Mouse (Mus musculus): Measurements from ENCODE around the gene Rcan3. TPM values are rescaled to one million over a fixed set of nuclear protein-coding genes. Genes with fewer than 3 reads are reported as not detected.

Gene Rcan3
- 17.7 and 27.5 TPM in 2 replicates for polyA plus RNA-seq (2014; fragmentation: Nextera tagmentation; extraction: Ambion mirVana)

DNA sequence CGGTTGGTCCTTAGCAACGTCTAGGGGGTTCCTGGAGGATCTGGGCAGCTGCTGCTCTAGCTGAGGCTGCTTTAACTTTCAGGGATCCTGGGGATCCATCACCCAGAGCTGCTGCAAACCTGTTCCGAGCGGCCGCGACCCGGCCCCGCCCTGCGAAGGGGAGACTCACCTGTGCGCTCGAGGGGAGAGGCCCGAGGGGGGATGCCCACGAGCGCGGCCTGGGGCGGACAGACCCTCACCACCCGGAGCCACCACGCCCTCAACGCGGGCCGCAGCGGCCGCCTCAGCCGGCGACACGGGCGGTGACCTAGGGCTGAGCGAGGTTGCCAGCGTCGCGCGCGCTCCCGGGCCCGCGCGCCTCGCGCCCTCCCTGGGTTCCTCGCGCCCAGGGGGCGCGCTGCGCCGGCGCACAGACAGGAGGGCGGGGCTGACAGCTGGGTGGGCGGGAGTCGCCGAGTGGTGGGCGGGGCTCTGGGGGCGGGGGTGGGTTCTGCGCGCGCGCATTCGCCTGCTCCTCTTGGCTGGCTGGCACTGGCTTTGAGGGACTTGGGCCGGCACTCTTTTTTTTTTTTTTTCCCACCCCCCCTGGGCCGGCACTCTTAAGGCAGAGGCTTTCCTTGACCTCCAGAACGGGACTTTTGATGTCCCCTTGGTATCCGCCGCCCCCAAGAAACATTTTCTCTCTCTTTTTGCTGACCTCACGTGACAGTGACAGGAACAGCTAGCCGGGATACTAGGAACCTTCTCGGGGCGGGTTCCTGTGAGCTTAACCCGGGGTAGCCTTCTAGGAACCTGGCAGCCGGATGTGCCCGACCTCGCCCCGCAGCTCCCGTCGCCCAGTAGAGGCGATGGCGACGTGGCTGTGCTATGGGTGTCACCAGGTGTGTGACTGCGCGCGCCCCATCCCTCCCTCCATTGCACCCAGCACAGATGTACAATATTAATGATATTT is at the start of gene Rcan3:
Gene Rcan3, minus strand, starts transcription at position 411 of the 952 bp plus-strand sequence.
- H3K27ac ChIP-seq (ENCODE audit: low read depth, low read length) = peak within 1 kb of the TSS; percentile 44; the same call in 1 of the 2 replicates
- H3K36me3 ChIP-seq (ENCODE audit: control insufficient read depth, insufficient read depth, low read length) = no peaks in the 10 kb centered on the region
- peak within 1 kb of the TSS; percentile 86 for H3K4me2 ChIP-seq (ENCODE audit: low read length)
- H3K9me3 ChIP-seq (replicated peaks; ENCODE audit: control insufficient read depth, low read length) = no peaks in the 10 kb centered on the region
- 1% methylated on average over 56 of the region's 79 CpGs for WGBS
- peak; percentile 87 for DNase-seq (ENCODE audit: low spot score)
- peaks cover 11% of the 10 kb centered on the region; the same call in 1 of the 2 replicates for H3K4me1 ChIP-seq (ENCODE audit: control insufficient read depth, insufficient read depth, low read length)
- peak within 1 kb of the TSS; percentile 68 for H3K4me3 ChIP-seq (ENCODE audit: low read depth, low read length)
- ATAC-seq = peak; percentile 89
- no peaks in the 10 kb centered on the region for H3K27me3 ChIP-seq (replicated peaks; ENCODE audit: control insufficient read depth, insufficient read depth, low read length)
- H3K9ac ChIP-seq (ENCODE audit: low read length) = peak within 1 kb of the TSS; percentile 84

DNA sequence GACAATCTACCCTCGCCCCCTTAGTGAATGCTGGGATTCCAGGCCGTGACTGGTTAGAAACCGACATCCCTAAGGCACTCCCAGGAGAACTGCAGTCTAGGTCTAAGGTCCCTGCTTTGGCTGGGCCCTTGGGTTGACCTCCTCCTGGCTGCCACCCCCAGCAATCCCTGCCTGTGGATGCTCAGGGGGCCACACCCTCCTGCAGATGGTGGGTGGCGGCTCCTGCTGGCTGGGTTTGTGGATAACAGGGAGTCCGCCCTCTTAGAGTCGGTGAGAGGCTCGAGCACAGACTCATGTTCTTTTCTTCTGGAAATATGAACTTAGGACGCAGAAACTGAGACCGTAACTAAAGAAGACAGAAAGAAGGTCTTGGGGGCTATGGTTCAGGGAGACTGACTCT is 46.7 kb upstream of the Rcan3 start:
- ATAC-seq (no peak), DNase-seq (ENCODE audit: low spot score) (no peak)
- H3K4me1 ChIP-seq (ENCODE audit: control insufficient read depth, insufficient read depth, low read length) = no peaks in the 10 kb centered on the region
- WGBS = 76% methylated on average over 9 of the region's 9 CpGs
- no peaks in the 10 kb centered on the region for H3K27me3 ChIP-seq (replicated peaks; ENCODE audit: control insufficient read depth, insufficient read depth, low read length)
- H3K27ac ChIP-seq (ENCODE audit: low read depth, low read length) = no peak overlapping the region
- no peaks in the 10 kb centered on the region for H3K36me3 ChIP-seq (ENCODE audit: control insufficient read depth, insufficient read depth, low read length)
- H3K9ac ChIP-seq (ENCODE audit: low read length) = no peak overlapping the region
- no peaks in the 10 kb centered on the region for H3K9me3 ChIP-seq (replicated peaks; ENCODE audit: control insufficient read depth, low read length)
- H3K4me3 ChIP-seq (ENCODE audit: low read depth, low read length) = no peak overlapping the region
- no peak overlapping the region for H3K4me2 ChIP-seq (ENCODE audit: low read length)

DNA sequence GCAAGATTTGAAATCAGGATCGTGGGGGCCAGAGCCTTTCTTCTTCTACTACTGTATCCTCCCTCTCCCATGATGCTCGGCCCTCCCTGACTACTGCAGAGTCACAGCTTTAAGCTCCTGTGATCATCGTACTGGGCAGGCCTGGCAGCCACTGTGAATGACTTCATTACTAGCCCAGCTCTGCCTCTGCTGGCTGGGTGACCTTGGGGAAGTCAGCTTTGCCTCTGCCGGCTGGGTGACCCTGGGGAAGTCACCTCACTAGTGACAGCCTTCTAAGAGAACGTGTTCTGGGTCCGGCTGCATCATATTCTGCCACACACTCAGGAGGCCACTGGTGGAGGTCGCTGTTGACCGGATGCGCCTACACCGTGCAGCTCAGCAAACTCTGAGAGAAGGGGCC is 44.2 kb upstream of the Rcan3 start:
- H3K9ac ChIP-seq (ENCODE audit: low read length) = no peak overlapping the region
- H3K36me3 ChIP-seq (ENCODE audit: control insufficient read depth, insufficient read depth, low read length) = no peaks in the 10 kb centered on the region
- no peak overlapping the region for H3K4me2 ChIP-seq (ENCODE audit: low read length)
- no peak overlapping the region for H3K4me3 ChIP-seq (ENCODE audit: low read depth, low read length)
- ATAC-seq = no peak
- no peak overlapping the region for H3K27ac ChIP-seq (ENCODE audit: low read depth, low read length)
- WGBS = 88% methylated on average over 10 of the region's 10 CpGs
- no peak for DNase-seq (ENCODE audit: low spot score)
- no peaks in the 10 kb centered on the region for H3K9me3 ChIP-seq (replicated peaks; ENCODE audit: control insufficient read depth, low read length)
- H3K27me3 ChIP-seq (replicated peaks; ENCODE audit: control insufficient read depth, insufficient read depth, low read length) = no peaks in the 10 kb centered on the region
- H3K4me1 ChIP-seq (ENCODE audit: control insufficient read depth, insufficient read depth, low read length) = no peaks in the 10 kb centered on the region

DNA sequence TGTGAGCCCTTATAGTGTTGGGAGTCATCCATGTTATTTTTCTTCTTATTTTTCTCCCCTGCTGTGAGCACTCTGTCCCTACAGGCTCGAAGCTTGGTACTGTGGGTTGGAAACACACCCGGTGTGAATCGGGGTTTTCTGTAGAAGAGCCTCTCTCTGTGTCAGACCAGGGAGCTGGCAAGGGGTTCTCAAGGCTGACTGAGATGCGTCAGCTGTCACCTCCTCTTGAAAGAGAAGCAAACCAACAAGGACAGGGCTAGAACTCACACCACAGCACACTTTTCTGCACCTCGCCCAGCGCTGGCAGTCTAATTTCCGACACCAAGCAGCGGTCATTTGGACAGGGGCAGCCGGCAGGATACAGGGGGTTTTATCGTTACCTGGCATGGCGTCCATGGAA is 29.8 kb upstream of the Rcan3 start:
- ATAC-seq = no peak
- no peaks in the 10 kb centered on the region for H3K9me3 ChIP-seq (replicated peaks; ENCODE audit: control insufficient read depth, low read length)
- no peak overlapping the region for H3K9ac ChIP-seq (ENCODE audit: low read length)
- 92% methylated on average over 11 of the region's 11 CpGs for WGBS
- no peak for DNase-seq (ENCODE audit: low spot score)
- no peak overlapping the region for H3K27ac ChIP-seq (ENCODE audit: low read depth, low read length)
- no peaks in the 10 kb centered on the region for H3K4me1 ChIP-seq (ENCODE audit: control insufficient read depth, insufficient read depth, low read length)
- no peak overlapping the region for H3K4me2 ChIP-seq (ENCODE audit: low read length)
- H3K4me3 ChIP-seq (ENCODE audit: low read depth, low read length) = no peak overlapping the region
- no peaks in the 10 kb centered on the region for H3K27me3 ChIP-seq (replicated peaks; ENCODE audit: control insufficient read depth, insufficient read depth, low read length)
- no peaks in the 10 kb centered on the region for H3K36me3 ChIP-seq (ENCODE audit: control insufficient read depth, insufficient read depth, low read length)

DNA sequence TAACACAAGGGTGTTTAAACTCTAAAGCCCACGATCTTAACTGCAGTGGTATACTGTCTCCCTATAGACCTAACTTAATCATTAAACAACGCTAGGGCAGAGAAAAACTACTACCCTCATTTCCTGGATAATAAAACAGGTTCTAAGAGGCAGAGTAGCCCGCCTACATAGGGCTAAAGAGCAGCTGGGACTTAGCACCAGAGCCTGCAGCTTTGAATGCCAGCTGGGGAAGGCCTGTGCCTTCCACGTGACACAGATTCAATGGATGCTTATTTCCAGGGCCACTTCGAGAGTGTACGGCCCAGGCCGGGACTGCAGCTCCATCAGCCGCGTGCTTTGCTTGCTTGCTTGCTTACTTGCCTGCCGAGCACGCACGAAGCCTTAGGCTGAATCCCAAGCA is 19.9 kb upstream of the Rcan3 start:
- no peak overlapping the region for H3K9ac ChIP-seq (ENCODE audit: low read length)
- no peaks in the 10 kb centered on the region for H3K9me3 ChIP-seq (replicated peaks; ENCODE audit: control insufficient read depth, low read length)
- H3K4me1 ChIP-seq (ENCODE audit: control insufficient read depth, insufficient read depth, low read length) = peaks cover 10% of the 10 kb centered on the region
- WGBS = 79% methylated on average over 12 of the region's 12 CpGs
- H3K4me3 ChIP-seq (ENCODE audit: low read depth, low read length) = no peak overlapping the region
- H3K36me3 ChIP-seq (ENCODE audit: control insufficient read depth, insufficient read depth, low read length) = no peaks in the 10 kb centered on the region
- H3K27me3 ChIP-seq (replicated peaks; ENCODE audit: control insufficient read depth, insufficient read depth, low read length) = no peaks in the 10 kb centered on the region
- no peak for ATAC-seq
- no peak overlapping the region for H3K4me2 ChIP-seq (ENCODE audit: low read length)
- DNase-seq (ENCODE audit: low spot score) = no peak
- H3K27ac ChIP-seq (ENCODE audit: low read depth, low read length) = no peak overlapping the region

DNA sequence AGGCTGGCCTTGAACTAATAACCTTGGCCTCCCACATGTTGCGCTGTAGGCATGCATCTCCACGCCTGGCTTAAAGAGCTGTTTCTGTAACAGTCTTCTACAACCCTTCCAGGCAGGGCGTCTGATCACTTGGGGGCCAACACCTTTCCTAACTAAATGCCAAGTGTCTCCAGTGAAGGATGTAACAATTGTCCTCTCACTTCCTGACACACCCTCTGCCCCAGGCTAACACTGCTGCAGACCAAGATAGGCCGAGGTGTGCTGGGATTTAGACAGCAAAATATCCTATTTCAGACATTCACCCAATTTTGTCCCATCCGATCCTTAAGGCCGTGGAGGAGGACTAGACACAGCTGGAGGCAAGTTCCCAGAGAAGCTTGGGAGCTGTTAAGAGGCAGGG is 19.5 kb upstream of the Rcan3 start:
- H3K36me3 ChIP-seq (ENCODE audit: control insufficient read depth, insufficient read depth, low read length) = no peaks in the 10 kb centered on the region
- no peak overlapping the region for H3K9ac ChIP-seq (ENCODE audit: low read length)
- H3K4me3 ChIP-seq (ENCODE audit: low read depth, low read length) = no peak overlapping the region
- no peak for ATAC-seq
- H3K9me3 ChIP-seq (replicated peaks; ENCODE audit: control insufficient read depth, low read length) = no peaks in the 10 kb centered on the region
- no peak overlapping the region for H3K4me2 ChIP-seq (ENCODE audit: low read length)
- WGBS = 83% methylated on average over 6 of the region's 6 CpGs
- no peak for DNase-seq (ENCODE audit: low spot score)
- no peak overlapping the region for H3K27ac ChIP-seq (ENCODE audit: low read depth, low read length)
- H3K4me1 ChIP-seq (ENCODE audit: control insufficient read depth, insufficient read depth, low read length) = peaks cover 10% of the 10 kb centered on the region
- H3K27me3 ChIP-seq (replicated peaks; ENCODE audit: control insufficient read depth, insufficient read depth, low read length) = no peaks in the 10 kb centered on the region

DNA sequence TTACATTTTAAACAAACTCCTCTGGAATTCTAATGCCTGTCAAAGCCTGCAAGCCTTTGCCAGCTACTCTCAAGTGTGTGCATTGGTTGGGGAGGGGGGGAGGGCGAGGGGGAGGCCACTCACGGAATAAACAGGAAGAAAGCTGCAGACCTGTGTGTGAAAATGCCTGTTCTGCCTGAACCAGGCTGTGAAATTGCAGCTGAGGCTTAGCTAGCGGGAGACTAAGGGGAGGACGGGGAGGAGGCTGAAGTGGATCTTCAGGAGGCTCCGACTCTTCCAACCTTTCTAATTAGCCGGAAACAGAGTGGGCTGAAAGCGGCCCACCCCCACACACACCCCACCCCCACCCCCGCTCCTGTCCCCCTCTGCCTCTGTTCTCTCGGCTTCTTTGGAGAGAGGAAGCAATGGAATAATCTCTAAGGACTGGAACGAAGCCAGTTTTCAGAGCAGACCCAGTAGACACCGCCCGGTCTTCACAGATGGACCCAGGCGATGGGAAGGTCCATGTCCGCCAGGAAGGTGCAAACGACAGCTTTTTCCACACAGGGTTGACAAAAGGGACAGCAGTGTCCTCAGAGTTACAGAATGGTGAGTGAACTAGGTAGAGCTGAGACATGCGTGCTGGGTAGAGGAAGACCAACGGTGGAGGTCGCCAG is 17.8 kb upstream of the Rcan3 start:
- WGBS = 40% methylated on average over 18 of the region's 18 CpGs
- Histone ChIP-seq H3K36me3 (ENCODE audit: control insufficient read depth, insufficient read depth, low read length) (no peaks in the 10 kb centered on the region), H3K27ac (ENCODE audit: low read depth, low read length) (no peak overlapping the region), H3K9ac (ENCODE audit: low read length) (no peak overlapping the region), H3K4me3 (ENCODE audit: low read depth, low read length) (no peak overlapping the region), H3K4me2 (ENCODE audit: low read length) (peak overlapping the region; percentile 21; the same call in 1 of the 2 replicates), H3K27me3 (replicated peaks; ENCODE audit: control insufficient read depth, insufficient read depth, low read length) (no peaks in the 10 kb centered on the region), H3K4me1 (ENCODE audit: control insufficient read depth, insufficient read depth, low read length) (peaks cover 10% of the 10 kb centered on the region), H3K9me3 (replicated peaks; ENCODE audit: control insufficient read depth, low read length) (no peaks in the 10 kb centered on the region)
- DNase-seq (ENCODE audit: low spot score) (peak; percentile 40), ATAC-seq (no peak)

DNA sequence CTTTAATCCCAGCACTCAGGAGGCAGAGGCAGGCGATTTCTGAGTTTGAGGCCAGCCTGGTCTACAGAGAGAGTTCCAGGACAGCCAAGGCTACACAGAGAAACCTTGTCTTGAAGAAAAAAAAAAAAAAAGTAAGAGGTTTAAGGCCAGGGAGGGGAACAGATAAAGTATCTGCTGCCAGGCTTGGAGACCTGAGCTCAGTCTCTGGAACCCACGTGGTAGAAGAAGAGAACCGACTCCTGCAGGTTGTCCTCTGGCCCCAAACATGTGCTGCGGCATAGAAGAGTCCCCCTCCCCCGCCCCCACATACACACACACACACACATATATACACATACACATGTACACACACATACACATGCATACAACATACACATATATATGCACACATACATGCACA is 8.8 kb upstream of the Rcan3 start:
- no peaks in the 10 kb centered on the region for H3K4me1 ChIP-seq (ENCODE audit: control insufficient read depth, insufficient read depth, low read length)
- H3K4me2 ChIP-seq (ENCODE audit: low read length) = no peak overlapping the region
- no peaks in the 10 kb centered on the region for H3K9me3 ChIP-seq (replicated peaks; ENCODE audit: control insufficient read depth, low read length)
- no peak for ATAC-seq
- H3K27ac ChIP-seq (ENCODE audit: low read depth, low read length) = no peak overlapping the region
- H3K27me3 ChIP-seq (replicated peaks; ENCODE audit: control insufficient read depth, insufficient read depth, low read length) = no peaks in the 10 kb centered on the region
- no peak for DNase-seq (ENCODE audit: low spot score)
- H3K4me3 ChIP-seq (ENCODE audit: low read depth, low read length) = no peak overlapping the region
- no peaks in the 10 kb centered on the region for H3K36me3 ChIP-seq (ENCODE audit: control insufficient read depth, insufficient read depth, low read length)
- no peak overlapping the region for H3K9ac ChIP-seq (ENCODE audit: low read length)
- WGBS = 80% methylated on average over 5 of the region's 5 CpGs

Measured in forebrain, embryonic 14.5 days (tissue).